Mouse (Mus musculus): ENCODE data around the gene Prss34.

- TF ChIP-seq CTCF (IDR thresholded peaks at IDR 0.05; ENCODE audit: borderline replicate concordance, insufficient read depth, low read depth, low read length) (no peak), POLR2A (IDR thresholded peaks at IDR 0.05; ENCODE audit: borderline replicate concordance, insufficient read depth, low read length) (no peak)
Measured at GRCm38 (mm10) chr17:25272326-25272725, 25.9 kb upstream of the Prss34 start.

Measured in cerebellum, adult 2 months (tissue).